Mouse (Mus musculus): ENCODE results near the gene Atad1. TPM values are rescaled to one million over a fixed set of nuclear protein-coding genes. Genes with fewer than 3 reads are reported as not detected.
A peak's percentile ranks its signal among the peaks of the same experiment; 100 is the strongest.

Atad1 gene
- polyA plus RNA-seq, 1 experiment = 107 TPM

DNA sequence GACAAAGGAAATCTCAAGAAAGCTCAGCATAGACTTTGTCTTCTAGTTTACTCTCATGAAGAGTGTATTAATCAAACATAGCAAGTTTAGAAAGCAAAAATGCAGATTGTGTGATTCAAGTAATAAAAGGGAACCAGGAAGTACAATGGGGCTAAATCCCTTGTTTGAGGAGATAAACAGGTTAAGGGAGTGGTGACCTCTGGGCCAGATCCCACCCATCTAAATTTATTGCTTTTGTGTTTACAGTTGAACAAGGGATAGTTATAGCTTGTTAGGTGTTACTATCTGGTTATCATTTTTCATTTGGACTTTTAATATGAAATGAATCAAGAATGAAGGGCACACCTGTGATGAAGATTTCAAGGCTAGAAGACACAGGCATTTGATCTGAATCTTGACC, 6.7 kb downstream of the Atad1 start:
- H3K36me3 ChIP-seq (ENCODE audit: control insufficient read depth, insufficient read depth, low read length, poor library complexity, severe bottlenecking) = no peaks in the 10 kb centered on the region
- TF ChIP-seq CTCF (IDR thresholded peaks at IDR 0.05; ENCODE audit: low read depth, low read length) = no peak
- no peak for TF ChIP-seq POLR2A (IDR thresholded peaks at IDR 0.05; ENCODE audit: insufficient read depth, low read length)
- no peak for TF ChIP-seq EP300 (IDR thresholded peaks at IDR 0.05; ENCODE audit: insufficient read depth, low read depth, low read length)
- H3K9ac ChIP-seq (ENCODE audit: low read depth, poor library complexity, severe bottlenecking) = no peak overlapping the region
- no peaks in the 10 kb centered on the region for H3K4me1 ChIP-seq (ENCODE audit: control insufficient read depth, insufficient read depth, low read length)
- no peak overlapping the region for H3K4me3 ChIP-seq (ENCODE audit: low read depth, low read length)
- H3K9me3 ChIP-seq (replicated peaks; ENCODE audit: control insufficient read depth, insufficient read depth, low read length, poor library complexity, severe bottlenecking) = no peaks in the 10 kb centered on the region
- H3K27me3 ChIP-seq (ENCODE audit: control insufficient read depth, insufficient read depth, low read length, poor library complexity, severe bottlenecking) = no peaks in the 10 kb centered on the region
- H3K27ac ChIP-seq (ENCODE audit: insufficient read depth, low read length) = no peak overlapping the region

DNA sequence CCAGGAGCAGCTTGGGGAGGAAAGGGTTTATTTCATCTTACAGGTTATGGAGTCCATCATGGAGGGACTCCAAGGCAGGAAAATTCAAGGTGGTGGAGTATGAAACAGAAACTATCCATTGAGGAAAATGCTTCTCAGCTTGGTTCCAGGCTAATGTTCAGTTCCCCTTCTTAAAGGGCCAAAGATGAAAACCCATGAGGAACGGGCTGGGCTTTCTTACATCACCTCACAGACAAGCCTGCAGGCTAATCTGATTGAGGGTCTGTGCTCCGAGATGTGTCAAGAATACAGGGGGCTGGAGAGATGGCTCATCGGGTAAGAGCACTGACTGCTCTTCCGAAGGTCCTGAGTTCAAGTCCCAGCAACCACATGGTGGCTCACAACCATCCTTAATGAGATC, 9.8 kb downstream of the Atad1 start:
- Histone ChIP-seq H3K9ac (ENCODE audit: low read depth, poor library complexity, severe bottlenecking) (no peak overlapping the region), H3K4me3 (ENCODE audit: low read depth, low read length) (no peak overlapping the region), H3K27ac (ENCODE audit: insufficient read depth, low read length) (no peak overlapping the region), H3K36me3 (ENCODE audit: control insufficient read depth, insufficient read depth, low read length, poor library complexity, severe bottlenecking) (no peaks in the 10 kb centered on the region), H3K27me3 (ENCODE audit: control insufficient read depth, insufficient read depth, low read length, poor library complexity, severe bottlenecking) (no peaks in the 10 kb centered on the region), H3K4me1 (ENCODE audit: control insufficient read depth, insufficient read depth, low read length) (no peaks in the 10 kb centered on the region), H3K9me3 (replicated peaks; ENCODE audit: control insufficient read depth, insufficient read depth, low read length, poor library complexity, severe bottlenecking) (no peaks in the 10 kb centered on the region)
- TF ChIP-seq CTCF (IDR thresholded peaks at IDR 0.05; ENCODE audit: low read depth, low read length) (no peak), POLR2A (IDR thresholded peaks at IDR 0.05; ENCODE audit: insufficient read depth, low read length) (no peak)

DNA sequence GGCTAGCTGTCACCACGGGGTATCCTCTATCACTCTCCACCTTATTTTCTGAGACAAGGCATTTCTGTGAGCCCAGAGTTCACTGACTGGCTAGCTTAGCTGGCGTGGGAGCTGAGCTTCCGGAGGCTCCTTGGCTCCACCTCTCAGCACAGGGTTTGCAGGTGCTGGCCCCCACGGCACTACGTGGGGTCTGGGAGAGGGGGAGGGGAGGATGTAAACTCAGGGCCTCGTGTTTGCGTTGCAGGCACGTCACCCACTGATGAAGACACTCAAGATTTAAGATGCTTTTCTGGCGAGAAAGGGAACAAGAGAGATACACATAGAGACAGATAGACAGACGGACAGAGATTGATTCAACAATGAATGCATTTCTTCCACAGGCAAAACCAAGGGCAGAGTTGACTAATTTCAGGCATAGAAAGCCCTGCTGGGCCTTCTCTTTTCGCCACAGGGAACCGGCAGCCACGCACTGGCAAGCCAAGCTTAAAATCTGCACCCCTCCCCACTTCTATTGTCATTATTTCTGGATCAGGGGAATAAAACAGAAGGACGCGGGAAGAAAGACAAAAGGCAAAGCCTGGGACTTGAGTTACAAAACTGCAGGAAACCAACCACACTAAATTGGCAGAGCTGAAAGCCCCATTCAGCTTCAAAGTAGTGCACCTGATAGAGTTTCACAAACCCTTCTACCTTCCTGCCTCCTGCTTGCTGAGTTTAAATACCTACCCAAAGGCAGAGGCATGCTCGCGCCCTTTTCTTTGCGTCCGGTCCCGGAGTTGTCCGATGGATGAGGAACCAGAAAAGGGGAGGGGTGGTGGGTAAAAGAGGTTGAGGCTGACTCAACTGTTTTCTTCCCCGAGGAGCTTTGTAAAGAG, 12.9 kb downstream of the Atad1 start:
- Histone ChIP-seq H3K4me1 (ENCODE audit: control insufficient read depth, insufficient read depth, low read length) (no peaks in the 10 kb centered on the region), H3K4me3 (ENCODE audit: low read depth, low read length) (peak overlapping the region; percentile 34; the same call in 1 of the 2 replicates), H3K27me3 (ENCODE audit: control insufficient read depth, insufficient read depth, low read length, poor library complexity, severe bottlenecking) (no peaks in the 10 kb centered on the region), H3K9me3 (replicated peaks; ENCODE audit: control insufficient read depth, insufficient read depth, low read length, poor library complexity, severe bottlenecking) (no peaks in the 10 kb centered on the region), H3K27ac (ENCODE audit: insufficient read depth, low read length) (peak overlapping the region; percentile 99), H3K36me3 (ENCODE audit: control insufficient read depth, insufficient read depth, low read length, poor library complexity, severe bottlenecking) (no peaks in the 10 kb centered on the region), H3K9ac (ENCODE audit: low read depth, poor library complexity, severe bottlenecking) (peak overlapping the region; percentile 87)
- no peak for TF ChIP-seq POLR2A (IDR thresholded peaks at IDR 0.05; ENCODE audit: insufficient read depth, low read length)
- TF ChIP-seq CTCF (IDR thresholded peaks at IDR 0.05; ENCODE audit: low read depth, low read length) = no peak
- TF ChIP-seq EP300 (IDR thresholded peaks at IDR 0.05; ENCODE audit: insufficient read depth, low read depth, low read length) = 0 out of 2 replicates have a peak, but pooled peaks have one; percentile 28

DNA sequence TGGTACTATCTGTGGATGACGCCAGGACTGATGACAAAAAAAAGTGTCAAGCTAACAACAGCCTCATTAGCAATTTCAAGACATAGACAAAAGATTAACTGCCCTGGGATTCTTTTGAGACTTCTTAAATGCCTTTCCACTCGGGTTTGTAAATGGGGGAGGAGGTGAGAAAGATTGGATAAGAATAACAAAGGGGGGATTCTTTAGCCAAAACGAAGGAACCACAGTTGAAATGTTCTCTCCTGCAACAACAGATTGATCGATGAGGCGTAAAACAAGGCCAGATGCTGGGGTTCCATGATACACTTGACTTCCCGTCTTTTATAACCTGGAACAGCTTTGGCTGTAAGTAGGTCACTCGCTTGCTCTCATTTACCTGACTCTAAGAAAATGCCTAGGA, 15.8 kb downstream of the Atad1 start:
- Histone ChIP-seq H3K27ac (ENCODE audit: insufficient read depth, low read length) (peak overlapping the region; percentile 91), H3K36me3 (ENCODE audit: control insufficient read depth, insufficient read depth, low read length, poor library complexity, severe bottlenecking) (no peaks in the 10 kb centered on the region), H3K4me1 (ENCODE audit: control insufficient read depth, insufficient read depth, low read length) (no peaks in the 10 kb centered on the region), H3K9me3 (replicated peaks; ENCODE audit: control insufficient read depth, insufficient read depth, low read length, poor library complexity, severe bottlenecking) (0 out of 2 replicates have a peak, but pooled peaks cover 2% of the 10 kb centered on the region), H3K27me3 (ENCODE audit: control insufficient read depth, insufficient read depth, low read length, poor library complexity, severe bottlenecking) (no peaks in the 10 kb centered on the region), H3K9ac (ENCODE audit: low read depth, poor library complexity, severe bottlenecking) (peak overlapping the region; percentile 64), H3K4me3 (ENCODE audit: low read depth, low read length) (no peak overlapping the region)
- TF ChIP-seq POLR2A (IDR thresholded peaks at IDR 0.05; ENCODE audit: insufficient read depth, low read length) (no peak), EP300 (IDR thresholded peaks at IDR 0.05; ENCODE audit: insufficient read depth, low read depth, low read length) (no peak), CTCF (IDR thresholded peaks at IDR 0.05; ENCODE audit: low read depth, low read length) (no peak)

DNA sequence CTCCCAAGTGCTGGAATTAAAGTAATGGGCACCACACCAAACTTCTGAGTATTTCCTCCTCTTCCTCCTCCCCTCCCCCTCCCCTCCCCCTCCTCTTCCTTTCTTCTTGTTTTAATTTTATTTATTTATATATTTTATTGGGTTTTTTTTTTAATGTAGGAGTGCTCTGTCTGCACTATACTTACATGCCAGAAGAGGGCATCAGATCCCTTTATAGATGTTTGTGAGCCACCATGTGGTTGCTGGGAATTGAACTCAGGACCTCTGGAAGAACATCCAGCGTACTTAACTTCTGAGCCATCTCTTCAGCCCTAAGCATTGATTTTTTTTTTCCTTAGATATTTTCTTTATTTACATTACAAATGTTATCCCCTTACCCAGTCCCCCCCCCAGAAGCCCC, 19.3 kb downstream of the Atad1 start:
- TF ChIP-seq EP300 (IDR thresholded peaks at IDR 0.05; ENCODE audit: insufficient read depth, low read depth, low read length) (no peak), POLR2A (IDR thresholded peaks at IDR 0.05; ENCODE audit: insufficient read depth, low read length) (no peak), CTCF (IDR thresholded peaks at IDR 0.05; ENCODE audit: low read depth, low read length) (no peak)
- Histone ChIP-seq H3K9ac (ENCODE audit: low read depth, poor library complexity, severe bottlenecking) (no peak overlapping the region), H3K27me3 (ENCODE audit: control insufficient read depth, insufficient read depth, low read length, poor library complexity, severe bottlenecking) (no peaks in the 10 kb centered on the region), H3K9me3 (replicated peaks; ENCODE audit: control insufficient read depth, insufficient read depth, low read length, poor library complexity, severe bottlenecking) (0 out of 2 replicates have a peak, but pooled peaks cover 2% of the 10 kb centered on the region), H3K36me3 (ENCODE audit: control insufficient read depth, insufficient read depth, low read length, poor library complexity, severe bottlenecking) (no peaks in the 10 kb centered on the region), H3K27ac (ENCODE audit: insufficient read depth, low read length) (no peak overlapping the region), H3K4me1 (ENCODE audit: control insufficient read depth, insufficient read depth, low read length) (no peaks in the 10 kb centered on the region), H3K4me3 (ENCODE audit: low read depth, low read length) (no peak overlapping the region)

DNA sequence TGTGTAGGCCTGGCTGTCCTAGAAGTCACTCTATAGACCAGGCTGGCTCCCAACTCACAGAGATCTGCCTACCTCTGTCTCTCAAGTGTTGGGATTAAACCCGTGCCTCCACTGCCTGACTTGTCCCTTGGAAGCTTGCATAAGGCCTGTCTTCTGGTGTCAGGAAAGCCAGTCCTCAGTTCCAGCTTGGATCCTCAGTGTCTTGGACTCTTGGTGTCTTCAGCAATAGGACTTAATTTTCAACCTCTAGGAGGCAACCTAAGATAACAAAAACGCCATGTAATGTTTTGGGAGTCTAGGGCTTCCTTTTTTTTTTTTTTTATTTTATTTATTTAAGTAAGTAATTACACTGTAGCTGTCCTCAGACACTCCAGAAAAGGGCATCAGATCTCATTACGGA, 22.0 kb downstream of the Atad1 start:
- H3K36me3 ChIP-seq (ENCODE audit: control insufficient read depth, insufficient read depth, low read length, poor library complexity, severe bottlenecking) = no peaks in the 10 kb centered on the region
- TF ChIP-seq EP300 (IDR thresholded peaks at IDR 0.05; ENCODE audit: insufficient read depth, low read depth, low read length) = no peak
- TF ChIP-seq CTCF (IDR thresholded peaks at IDR 0.05; ENCODE audit: low read depth, low read length) = no peak
- no peak for TF ChIP-seq POLR2A (IDR thresholded peaks at IDR 0.05; ENCODE audit: insufficient read depth, low read length)
- H3K4me3 ChIP-seq (ENCODE audit: low read depth, low read length) = no peak overlapping the region
- no peak overlapping the region for H3K9ac ChIP-seq (ENCODE audit: low read depth, poor library complexity, severe bottlenecking)
- H3K9me3 ChIP-seq (replicated peaks; ENCODE audit: control insufficient read depth, insufficient read depth, low read length, poor library complexity, severe bottlenecking) = 0 out of 2 replicates have a peak, but pooled peaks cover 2% of the 10 kb centered on the region
- H3K27ac ChIP-seq (ENCODE audit: insufficient read depth, low read length) = no peak overlapping the region
- H3K4me1 ChIP-seq (ENCODE audit: control insufficient read depth, insufficient read depth, low read length) = no peaks in the 10 kb centered on the region
- H3K27me3 ChIP-seq (ENCODE audit: control insufficient read depth, insufficient read depth, low read length, poor library complexity, severe bottlenecking) = no peaks in the 10 kb centered on the region
